Mouse (Mus musculus): ENCODE data around the gene Shank3. TPM values are rescaled to one million over a fixed set of nuclear protein-coding genes. Genes with fewer than 3 reads are reported as not detected.
A peak's percentile ranks its signal among the peaks of the same experiment; 100 is the strongest.

The Shank3 gene
- polyA plus RNA-seq, 1 experiment from 2014 or later, result 3.2 TPM

- H3K36me3 ChIP-seq, result peaks cover 2% of the 10 kb centered on the region
- H3K9me3 ChIP-seq, result no peaks in the 10 kb centered on the region
- H3K4me3 ChIP-seq (replicated peaks), result peak overlapping the region; percentile 87
- ATAC-seq (ENCODE audit: insufficient number of reproducible peaks, insufficient read depth, low FRiP score, low TSS enrichment, low read depth), result no peak
- H3K9ac ChIP-seq (replicated peaks), result peak overlapping the region; percentile 93; the same call in 1 of the 2 replicates
- peaks cover 51% of the 10 kb centered on the region for H3K27me3 ChIP-seq
- 2% methylated on average over 41 of the region's 41 CpGs for WGBS
- H3K4me1 ChIP-seq (replicated peaks), result peaks cover 18% of the 10 kb centered on the region
- peak overlapping the region; percentile 17; the same call in 1 of the 2 replicates for H3K27ac ChIP-seq
- H3K4me2 ChIP-seq, result peak overlapping the region; percentile 93
Measured at GRCm38 (mm10) chr15:89498049-89498960, 1.1 kb upstream of the Shank3 start.

GRCm38 (mm10) chr15:89499784-89500220 lies 379 bp downstream of the Shank3 start:
- WGBS, result 0% methylated on average over 29 of the region's 60 CpGs
- peak overlapping the region; percentile 87 for H3K4me3 ChIP-seq (replicated peaks)
- peak; percentile 64 for ATAC-seq (ENCODE audit: insufficient number of reproducible peaks, insufficient read depth, low FRiP score, low TSS enrichment, low read depth)
- H3K4me1 ChIP-seq (replicated peaks), result peaks cover 18% of the 10 kb centered on the region
- no peaks in the 10 kb centered on the region for H3K9me3 ChIP-seq
- peak overlapping the region; percentile 70 for H3K27ac ChIP-seq
- H3K4me2 ChIP-seq, result peak overlapping the region; percentile 93
- peaks cover 51% of the 10 kb centered on the region for H3K27me3 ChIP-seq
- peak overlapping the region; percentile 93 for H3K9ac ChIP-seq (replicated peaks)
- H3K36me3 ChIP-seq, result peaks cover 12% of the 10 kb centered on the region

GRCm38 (mm10) chr15:89500221-89500791 lies 883 bp downstream of the Shank3 start:
- Histone ChIP-seq H3K4me1 (replicated peaks) (peaks cover 18% of the 10 kb centered on the region), H3K36me3 (peaks cover 12% of the 10 kb centered on the region), H3K9me3 (no peaks in the 10 kb centered on the region), H3K27ac (peak overlapping the region; percentile 70; the same call in 1 of the 2 replicates), H3K4me2 (peak overlapping the region; percentile 93), H3K4me3 (replicated peaks) (peak overlapping the region; percentile 87), H3K27me3 (peaks cover 51% of the 10 kb centered on the region), H3K9ac (replicated peaks) (peak overlapping the region; percentile 93)
- ATAC-seq (ENCODE audit: insufficient number of reproducible peaks, insufficient read depth, low FRiP score, low TSS enrichment, low read depth), result peak; percentile 49
- 1% methylated on average over 35 of the region's 35 CpGs for WGBS

GRCm38 (mm10) chr15:89501321-89501720 lies 1.9 kb downstream of the Shank3 start:
- no peak for ATAC-seq (ENCODE audit: insufficient number of reproducible peaks, insufficient read depth, low FRiP score, low TSS enrichment, low read depth)
- WGBS, result 86% methylated on average over 3 of the region's 3 CpGs
- Histone ChIP-seq H3K36me3 (peaks cover 12% of the 10 kb centered on the region), H3K27ac (no peak overlapping the region), H3K4me1 (replicated peaks) (peaks cover 18% of the 10 kb centered on the region), H3K4me2 (peak overlapping the region; percentile 93), H3K9me3 (no peaks in the 10 kb centered on the region), H3K27me3 (peaks cover 46% of the 10 kb centered on the region), H3K9ac (replicated peaks) (no peak overlapping the region), H3K4me3 (replicated peaks) (0 out of 2 replicates have a peak overlapping the region, but pooled peaks have one; percentile 87)

GRCm38 (mm10) chr15:89504838-89505237 lies 5.4 kb downstream of the Shank3 start:
- Histone ChIP-seq H3K27me3 (peaks cover 14% of the 10 kb centered on the region), H3K9ac (replicated peaks) (no peak overlapping the region), H3K9me3 (no peaks in the 10 kb centered on the region), H3K4me1 (replicated peaks) (peaks cover 6% of the 10 kb centered on the region), H3K4me3 (replicated peaks) (no peak overlapping the region), H3K4me2 (no peak overlapping the region), H3K36me3 (peaks cover 20% of the 10 kb centered on the region), H3K27ac (no peak overlapping the region)
- WGBS, result 95% methylated on average over 9 of the region's 9 CpGs
- ATAC-seq (ENCODE audit: insufficient number of reproducible peaks, insufficient read depth, low FRiP score, low TSS enrichment, low read depth), result no peak

- no peaks in the 10 kb centered on the region for H3K9me3 ChIP-seq
- H3K36me3 ChIP-seq, result peaks cover 20% of the 10 kb centered on the region
- no peaks in the 10 kb centered on the region for H3K27me3 ChIP-seq
- 90% methylated on average over 8 of the region's 8 CpGs for WGBS
- no peak overlapping the region for H3K4me2 ChIP-seq
- no peak overlapping the region for H3K27ac ChIP-seq
- no peaks in the 10 kb centered on the region for H3K4me1 ChIP-seq (replicated peaks)
- no peak overlapping the region for H3K9ac ChIP-seq (replicated peaks)
- H3K4me3 ChIP-seq (replicated peaks), result no peak overlapping the region
- no peak for ATAC-seq (ENCODE audit: insufficient number of reproducible peaks, insufficient read depth, low FRiP score, low TSS enrichment, low read depth)
Measured at GRCm38 (mm10) chr15:89507751-89508150, 8.3 kb downstream of the Shank3 start.

GRCm38 (mm10) chr15:89512679-89513078 lies 13.3 kb downstream of the Shank3 start:
- Histone ChIP-seq H3K4me2 (no peak overlapping the region), H3K27ac (no peak overlapping the region), H3K36me3 (no peaks in the 10 kb centered on the region; the same call in 1 of the 2 replicates), H3K4me1 (replicated peaks) (no peaks in the 10 kb centered on the region), H3K9me3 (no peaks in the 10 kb centered on the region), H3K9ac (replicated peaks) (no peak overlapping the region), H3K4me3 (replicated peaks) (no peak overlapping the region), H3K27me3 (no peaks in the 10 kb centered on the region)
- 77% methylated on average over 4 of the region's 4 CpGs for WGBS
- ATAC-seq (ENCODE audit: insufficient number of reproducible peaks, insufficient read depth, low FRiP score, low TSS enrichment, low read depth), result no peak

GRCm38 (mm10) chr15:89521951-89522350 lies 22.5 kb downstream of the Shank3 start:
- Histone ChIP-seq H3K4me2 (no peak overlapping the region), H3K9me3 (no peaks in the 10 kb centered on the region), H3K4me1 (replicated peaks) (peaks cover 12% of the 10 kb centered on the region), H3K9ac (replicated peaks) (no peak overlapping the region), H3K36me3 (no peaks in the 10 kb centered on the region; the same call in 1 of the 2 replicates), H3K27me3 (peaks cover 36% of the 10 kb centered on the region), H3K27ac (no peak overlapping the region), H3K4me3 (replicated peaks) (no peak overlapping the region)
- 53% methylated on average over 7 of the region's 7 CpGs for WGBS
- no peak for ATAC-seq (ENCODE audit: insufficient number of reproducible peaks, insufficient read depth, low FRiP score, low TSS enrichment, low read depth)

GRCm38 (mm10) chr15:89522566-89523282 lies 23.3 kb downstream of the Shank3 start:
- 82% methylated on average over 10 of the region's 10 CpGs for WGBS
- no peak for ATAC-seq (ENCODE audit: insufficient number of reproducible peaks, insufficient read depth, low FRiP score, low TSS enrichment, low read depth)
- H3K27me3 ChIP-seq, result peaks cover 36% of the 10 kb centered on the region
- peak overlapping the region; percentile 74 for H3K4me3 ChIP-seq (replicated peaks)
- H3K4me2 ChIP-seq, result peak overlapping the region; percentile 87
- no peaks in the 10 kb centered on the region; the same call in 1 of the 2 replicates for H3K36me3 ChIP-seq
- no peak overlapping the region for H3K27ac ChIP-seq
- H3K9ac ChIP-seq (replicated peaks), result no peak overlapping the region
- peaks cover 12% of the 10 kb centered on the region for H3K4me1 ChIP-seq (replicated peaks)
- H3K9me3 ChIP-seq, result no peaks in the 10 kb centered on the region

- Histone ChIP-seq H3K27ac (no peak overlapping the region), H3K4me1 (replicated peaks) (peaks cover 12% of the 10 kb centered on the region), H3K9ac (replicated peaks) (peak overlapping the region; percentile 63), H3K27me3 (peaks cover 36% of the 10 kb centered on the region), H3K4me3 (replicated peaks) (peak overlapping the region; percentile 74), H3K36me3 (no peaks in the 10 kb centered on the region; the same call in 1 of the 2 replicates), H3K4me2 (peak overlapping the region; percentile 87), H3K9me3 (no peaks in the 10 kb centered on the region)
- 33% methylated on average over 6 of the region's 47 CpGs for WGBS
- peak; percentile 34; the same call in 1 of the 2 replicates for ATAC-seq (ENCODE audit: insufficient number of reproducible peaks, insufficient read depth, low FRiP score, low TSS enrichment, low read depth)
Measured at GRCm38 (mm10) chr15:89523283-89523832, 23.9 kb downstream of the Shank3 start.

All from limb, embryonic 12.5 days (tissue).